Mouse (Mus musculus) intestine, postnatal 0 days (tissue): ENCODE measurements around the gene Clasp2. TPM values are rescaled to one million over a fixed set of nuclear protein-coding genes. Genes with fewer than 3 reads are reported as not detected.

Experiments used
- ATAC-seq: fragments of 200-750 bp; cut with Nextera tagmentation; 2 replicates; pipeline ENCODE4 v1.8.0; 2017; ENCODE audit warnings: mild to moderate bottlenecking, moderate TSS enrichment, moderate library complexity
- H3K27ac ChIP-seq: fragments of 300-500 bp; sonication (generic); 2 replicates; pipeline ENCODE4 v1.5.1; 2014; ENCODE audit warnings: mild to moderate bottlenecking, low read depth, low read length, moderate library complexity
- H3K27me3 ChIP-seq: fragments of 300-500 bp; sonication (generic); replicated peaks from 2 replicates; pipeline ENCODE4 v1.6.1; 2014; ENCODE audit warnings: low read length, mixed read lengths; ENCODE audit not compliant: control insufficient read depth, insufficient read depth
- H3K36me3 ChIP-seq: fragments of 300-500 bp; sonication (generic); 2 replicates; pipeline ENCODE4 v1.6.1; 2014; ENCODE audit warnings: mild to moderate bottlenecking, moderate library complexity; ENCODE audit not compliant: control insufficient read depth, insufficient read depth
- H3K4me1 ChIP-seq: fragments of 300-500 bp; sonication (generic); replicated peaks from 2 replicates; pipeline ENCODE4 v1.6.1; 2014; ENCODE audit warnings: antibody characterized with exemption, low read length, mixed read lengths; ENCODE audit not compliant: control insufficient read depth, insufficient read depth
- H3K4me2 ChIP-seq: fragments of 300-500 bp; sonication (generic); replicated peaks from 2 replicates; pipeline ENCODE4 v1.6.1; 2014; ENCODE audit warnings: low read depth, mild to moderate bottlenecking, moderate library complexity
- H3K4me3 ChIP-seq: fragments of 300-500 bp; sonication (generic); 2 replicates; pipeline ENCODE4 v1.5.1; 2014; ENCODE audit warnings: low read depth, low read length
- H3K9ac ChIP-seq: fragments of 300-500 bp; sonication (generic); 2 replicates; pipeline ENCODE4 v1.6.1; 2014; ENCODE audit warnings: mild to moderate bottlenecking, low read depth, low read length
- H3K9me3 ChIP-seq: fragments of 300-500 bp; sonication (generic); 2 replicates; pipeline ENCODE4 v1.6.1; 2016; ENCODE audit warnings: mixed run types; ENCODE audit not compliant: control insufficient read depth
- CTCF ChIP-seq: sonication (generic); IDR thresholded peaks from 2 replicates; pipeline ENCODE4 v1.5.1; 2016; ENCODE audit warnings: low read depth, mild to moderate bottlenecking, control low read depth, antibody characterized with exemption, moderate library complexity
- WGBS: fragments of 180-500 bp; shearing (Covaris S2); extraction: QIAGEN DNeasy Blood & Tissue Kit; methylation state at CpG from one replicate; pipeline ENCODE4 v1.1.7; 2014; 5-methylcytosine and 5-hydroxymethylcytosine counted together
- polyA plus RNA-seq: library from polyadenylated mRNA; unstranded; fragments of >200 nt; fragmentation: Nextera tagmentation; extraction: Ambion mirVana; gene quantifications from 2 replicates; pipeline ENCODE4 v1.2.1, GENCODE M21; 2015

Gene Clasp2
- polyA plus RNA-seq, 1 experiment from 2014 or later: 7.2 TPM

DNA sequence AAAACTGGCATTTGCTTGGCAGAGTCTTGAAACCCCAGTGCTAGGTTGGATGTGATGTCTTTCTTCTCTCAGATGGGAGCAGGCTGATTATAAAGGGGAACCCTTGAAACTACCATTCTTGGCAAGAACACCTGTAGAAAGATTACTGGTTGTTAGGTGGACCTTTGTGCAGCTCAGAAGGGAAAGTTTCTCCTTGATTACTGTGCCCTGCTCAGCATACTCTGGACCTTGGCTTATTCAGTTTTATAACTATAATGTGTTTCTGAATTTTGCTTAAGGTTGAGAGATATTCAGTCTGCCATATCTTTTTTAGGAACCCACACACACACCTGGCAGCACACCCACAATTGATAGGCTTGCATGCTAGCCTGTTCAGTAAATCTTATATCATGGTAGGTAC is 222.4 kb downstream of the Clasp2 start:
- peak; percentile 68 for ATAC-seq
- Histone ChIP-seq H3K9ac (no peak overlapping the region), H3K4me3 (no peak overlapping the region), H3K9me3 (no peaks in the 10 kb centered on the region), H3K27ac (no peak overlapping the region), H3K4me1 (no peaks in the 10 kb centered on the region), H3K4me2 (no peak overlapping the region), H3K27me3 (no peaks in the 10 kb centered on the region), H3K36me3 (peaks cover 57% of the 10 kb centered on the region)
- TF ChIP-seq CTCF: no peak

DNA sequence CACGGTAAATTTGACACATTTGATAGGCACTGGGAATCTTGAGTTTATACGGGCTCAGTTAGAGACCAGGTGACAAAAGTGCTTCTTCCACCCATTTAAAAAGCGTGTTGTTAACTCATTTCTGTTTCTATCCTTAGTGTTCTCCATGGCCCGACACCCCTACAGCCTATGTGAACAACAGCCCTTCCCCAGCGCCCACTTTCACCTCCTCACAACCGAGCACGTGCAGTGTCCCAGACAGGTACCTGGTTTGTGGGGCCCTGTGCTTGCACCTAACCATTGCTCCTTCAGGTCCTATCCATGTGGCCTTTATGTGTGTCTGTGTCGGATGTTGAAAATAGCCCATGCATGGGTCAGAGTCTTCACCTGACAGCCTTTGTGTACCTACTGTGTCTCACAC is 223.1 kb downstream of the Clasp2 start:
- H3K9me3 ChIP-seq: no peaks in the 10 kb centered on the region
- H3K27me3 ChIP-seq: no peaks in the 10 kb centered on the region
- 94% methylated on average over 8 of the region's 8 CpGs for WGBS
- no peak overlapping the region for H3K27ac ChIP-seq
- peaks cover 61% of the 10 kb centered on the region for H3K36me3 ChIP-seq
- no peak overlapping the region for H3K9ac ChIP-seq
- no peak overlapping the region for H3K4me2 ChIP-seq
- no peaks in the 10 kb centered on the region for H3K4me1 ChIP-seq
- no peak for TF ChIP-seq CTCF
- H3K4me3 ChIP-seq: no peak overlapping the region
- ATAC-seq: no peak

DNA sequence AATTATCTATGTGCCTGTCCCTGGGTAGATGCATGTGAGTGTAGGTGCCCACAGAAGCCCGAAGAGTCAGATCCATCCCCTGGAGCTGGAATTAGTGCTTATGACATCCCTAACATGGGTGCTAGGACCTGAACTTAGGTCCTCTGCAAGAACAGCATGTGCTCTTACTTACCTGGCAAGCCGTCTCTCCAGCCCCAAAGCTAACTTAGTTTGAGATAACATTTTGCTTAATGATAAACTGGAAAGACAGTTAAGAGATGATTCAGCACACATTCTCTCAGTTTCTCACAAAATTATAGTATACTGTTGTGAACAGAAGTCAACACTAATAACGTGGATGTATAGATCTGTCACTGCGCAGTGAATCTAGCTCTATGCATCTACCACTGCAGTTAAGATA is 225.6 kb downstream of the Clasp2 start:
- no peak overlapping the region for H3K27ac ChIP-seq
- no peak for ATAC-seq
- H3K4me2 ChIP-seq: no peak overlapping the region
- no peaks in the 10 kb centered on the region for H3K4me1 ChIP-seq
- 74% methylated on average over 4 of the region's 4 CpGs for WGBS
- no peaks in the 10 kb centered on the region for H3K27me3 ChIP-seq
- no peak overlapping the region for H3K9ac ChIP-seq
- H3K36me3 ChIP-seq: peaks cover 68% of the 10 kb centered on the region
- no peak overlapping the region for H3K4me3 ChIP-seq
- no peaks in the 10 kb centered on the region for H3K9me3 ChIP-seq
- TF ChIP-seq CTCF: no peak

DNA sequence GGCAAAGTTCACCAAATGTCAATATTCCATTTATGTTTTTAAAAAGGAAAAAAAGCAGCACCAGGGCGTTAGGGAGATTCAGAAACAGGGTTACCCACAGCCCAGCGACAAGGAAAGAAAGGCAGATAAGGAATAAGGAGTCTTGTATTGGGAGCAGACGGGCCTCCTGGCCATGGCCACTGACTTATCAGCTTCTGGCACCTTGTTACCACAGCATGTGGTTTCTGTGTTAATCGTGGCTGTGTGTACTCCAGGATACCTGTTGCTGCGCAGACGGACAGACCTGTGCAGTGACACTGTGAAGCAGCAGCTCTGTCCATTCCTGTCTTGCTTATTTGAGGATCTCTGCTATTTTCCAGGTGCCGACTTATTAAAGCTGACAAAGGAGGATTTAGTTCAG is 227.7 kb downstream of the Clasp2 start:
- Histone ChIP-seq H3K27me3 (no peaks in the 10 kb centered on the region), H3K27ac (no peak overlapping the region), H3K4me2 (no peak overlapping the region), H3K9ac (no peak overlapping the region), H3K36me3 (peaks cover 69% of the 10 kb centered on the region), H3K4me1 (no peaks in the 10 kb centered on the region), H3K4me3 (no peak overlapping the region), H3K9me3 (no peaks in the 10 kb centered on the region)
- ATAC-seq: peak; percentile 25; the same call in 1 of the 2 replicates
- 58% methylated on average over 7 of the region's 7 CpGs for WGBS
- no peak for TF ChIP-seq CTCF

Other genes with a start within 250 kb of the Clasp2 start
- 100 and 101 TPM in 2 replicates for gene Pdcd6ip, start 33.2 kb upstream of the Clasp2 start, polyA plus RNA-seq
- gene Ubp1, start 189.5 kb downstream of the Clasp2 start, polyA plus RNA-seq: 14.7 and 15.6 TPM in 2 replicates